Mouse (Mus musculus) thymus, postnatal 36 days (tissue): Measurements from ENCODE around the gene Dapk3.

Source experiments
- DNase-seq, 2 experiments: peaks; one replicate each; pipeline ENCODE4 v3.0.0; 2022; ENCODE audit warnings: mixed read lengths in 2 of 2

The Dapk3 gene

DNA sequence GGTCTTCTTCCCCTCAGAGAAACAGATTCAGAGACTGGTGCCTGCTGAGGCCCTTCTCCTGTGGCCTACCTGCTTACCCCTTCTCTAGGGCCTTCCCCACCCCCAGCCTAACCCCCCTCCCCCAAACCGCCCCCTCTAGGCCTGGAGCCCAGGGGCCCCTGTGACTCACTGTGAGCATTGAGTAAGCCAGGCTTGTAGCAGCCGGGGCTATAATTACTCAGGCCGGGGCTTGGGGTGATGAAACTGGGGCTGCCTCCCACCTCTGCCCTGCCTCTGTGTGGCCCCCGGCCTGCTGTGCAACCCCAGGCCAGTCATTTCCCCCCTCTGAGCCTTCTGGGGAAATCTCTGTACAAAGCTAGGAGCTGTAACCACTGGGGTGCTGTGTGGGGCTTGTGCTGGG, 36.5 kb upstream of the Dapk3 start:
- DNase-seq: no peak

DNA sequence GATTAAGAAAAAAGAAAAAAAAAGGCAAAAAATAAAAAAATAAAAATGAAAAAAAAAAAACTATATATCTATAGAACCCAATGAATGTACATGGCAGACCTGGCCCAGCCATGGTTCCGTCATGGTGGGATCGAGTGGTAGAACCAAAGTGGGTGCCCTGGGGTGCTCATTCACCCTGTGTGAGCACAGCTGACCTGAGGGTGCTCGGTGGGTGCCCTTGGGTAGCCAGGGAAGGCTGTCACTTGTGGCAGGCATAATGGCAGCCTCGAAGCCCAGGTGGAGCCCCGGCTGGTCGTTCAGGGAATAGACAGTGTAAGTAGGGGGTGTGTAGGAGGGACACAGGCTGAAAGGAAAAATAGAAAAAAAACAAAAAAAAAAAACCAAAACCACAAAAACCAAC, 31.5 kb upstream of the Dapk3 start:
- no peak for DNase-seq

DNA sequence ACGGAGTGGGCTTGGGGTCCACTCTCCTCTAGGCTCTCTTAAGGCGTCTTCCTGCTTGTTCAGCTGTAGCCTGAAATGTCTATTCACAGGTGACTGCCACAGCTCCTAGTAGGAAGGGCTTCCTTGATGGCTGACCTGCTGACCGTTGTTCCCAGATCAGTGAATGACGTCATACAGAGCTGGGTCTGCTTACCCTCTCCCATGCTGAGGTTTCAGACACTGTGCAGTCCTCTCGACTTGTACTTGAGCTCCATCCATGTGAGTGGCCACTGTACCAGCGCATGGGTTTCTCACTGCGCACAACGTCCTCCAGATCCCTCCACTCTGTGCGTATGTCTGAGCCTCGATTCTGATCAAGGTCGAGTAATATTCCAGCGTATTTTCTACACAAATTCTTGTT, 30.2 kb upstream of the Dapk3 start:
- no peak for DNase-seq

DNA sequence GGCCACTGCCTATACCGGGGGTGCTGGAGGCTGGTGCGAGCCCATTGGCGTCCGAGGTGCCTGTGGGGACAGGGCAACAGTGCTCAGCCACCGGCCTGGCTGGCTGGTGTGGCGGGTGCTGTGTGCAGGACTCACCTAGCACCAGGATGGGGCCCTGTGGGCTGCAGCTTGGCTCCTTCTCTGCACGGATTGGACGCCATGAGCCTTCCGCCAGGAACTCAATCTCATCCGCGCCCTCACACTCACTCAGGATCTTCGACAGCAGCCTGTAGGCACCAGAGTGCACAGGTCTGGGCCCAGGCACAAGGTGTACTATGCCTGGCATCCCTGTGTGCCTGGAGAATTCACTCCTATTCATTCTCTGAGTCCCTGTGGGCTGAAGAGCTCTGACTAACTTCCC, 28.5 kb upstream of the Dapk3 start:
- no peak for DNase-seq

DNA sequence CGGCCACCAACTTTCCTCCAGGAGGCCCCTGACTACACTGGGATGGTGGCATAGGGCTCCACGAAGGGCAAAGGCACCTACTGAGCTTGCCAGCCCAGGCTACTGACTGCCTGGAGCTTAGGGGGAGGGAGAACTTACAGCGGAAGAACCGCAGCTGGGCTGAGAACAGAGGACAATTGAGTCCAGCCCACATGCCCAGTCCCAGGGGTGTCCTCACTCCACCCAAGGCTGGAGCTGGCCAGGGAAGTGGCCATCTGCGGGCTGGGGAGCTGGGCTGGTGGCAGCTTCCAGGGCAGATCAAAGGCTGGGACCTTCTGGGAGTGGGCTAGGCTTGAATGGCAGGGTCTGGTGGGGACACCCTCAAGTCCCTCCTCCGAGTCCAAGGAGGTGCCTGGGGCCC, 28.1 kb upstream of the Dapk3 start:
- no peak for DNase-seq

DNA sequence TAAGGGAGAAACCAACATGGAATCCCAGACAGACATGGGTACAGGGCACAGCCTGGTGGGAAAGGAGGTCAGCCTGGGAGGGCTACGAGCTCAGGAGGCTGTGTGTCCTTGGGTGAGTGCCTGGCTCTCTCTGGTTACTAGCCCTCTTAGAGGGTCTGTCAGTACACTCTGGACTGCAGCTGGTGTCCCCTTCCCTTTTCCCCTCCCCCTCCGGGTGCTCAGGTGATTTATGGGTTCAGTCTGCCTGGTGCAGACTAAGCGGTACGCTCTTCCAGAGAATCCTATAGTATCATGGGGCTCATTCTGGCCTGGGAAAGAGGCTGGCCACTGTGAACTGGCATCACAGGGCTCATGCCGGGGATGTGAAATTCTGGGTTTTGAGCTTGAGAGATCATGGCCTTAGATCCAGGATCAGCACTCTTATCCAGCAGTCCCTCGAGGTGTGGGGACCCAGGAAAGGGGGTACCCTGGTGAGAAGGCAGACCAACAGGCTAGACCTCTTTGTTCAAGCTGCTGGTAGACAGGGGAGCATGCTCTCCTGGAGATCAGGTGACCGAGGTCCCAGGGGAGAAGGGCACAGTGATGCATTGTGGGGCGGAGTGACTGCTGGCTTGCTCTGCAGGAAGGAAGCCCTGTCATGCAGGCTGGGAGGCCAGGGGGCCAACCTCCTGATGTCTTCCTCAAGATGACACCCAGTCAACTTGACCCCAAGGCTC, 21.0 kb upstream of the Dapk3 start:
- DNase-seq: no peak

DNA sequence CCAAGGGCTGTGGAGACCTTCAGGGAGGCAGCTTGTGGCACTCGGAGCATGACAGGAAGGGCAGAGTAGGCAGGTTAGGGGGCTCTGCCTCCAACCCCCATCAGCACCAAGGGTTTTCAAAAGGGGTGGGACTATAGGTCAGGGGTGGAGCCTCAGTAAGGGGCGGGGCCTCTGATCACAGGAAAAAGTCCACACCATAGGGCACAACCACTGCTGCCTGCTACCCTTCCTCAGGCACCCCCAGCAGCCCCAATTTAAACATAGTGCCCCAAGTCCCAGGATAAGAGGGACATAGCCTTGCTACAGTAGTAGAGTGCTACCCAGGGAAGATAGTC, 20.5 kb upstream of the Dapk3 start:
- DNase-seq: no peak

DNA sequence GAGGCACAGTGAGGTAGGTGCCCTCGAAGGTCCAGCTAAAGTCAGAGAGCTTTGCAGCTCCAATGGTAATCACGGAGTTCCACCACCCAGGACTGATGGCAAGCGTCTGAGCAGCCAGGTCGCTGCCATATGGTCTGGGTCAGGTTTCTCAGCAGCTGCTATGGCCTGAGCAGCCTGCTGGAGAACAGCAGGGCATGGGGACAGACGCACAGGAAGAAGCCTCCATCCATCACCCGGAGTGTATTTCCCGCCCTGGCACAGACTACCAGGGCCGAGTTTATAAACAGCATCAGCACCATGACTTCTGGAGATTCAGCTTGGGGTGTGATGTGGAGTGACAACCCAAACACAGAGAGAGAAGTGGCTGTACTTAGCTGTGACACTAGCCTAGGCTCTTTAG, 17.7 kb upstream of the Dapk3 start:
- DNase-seq: no peak

DNA sequence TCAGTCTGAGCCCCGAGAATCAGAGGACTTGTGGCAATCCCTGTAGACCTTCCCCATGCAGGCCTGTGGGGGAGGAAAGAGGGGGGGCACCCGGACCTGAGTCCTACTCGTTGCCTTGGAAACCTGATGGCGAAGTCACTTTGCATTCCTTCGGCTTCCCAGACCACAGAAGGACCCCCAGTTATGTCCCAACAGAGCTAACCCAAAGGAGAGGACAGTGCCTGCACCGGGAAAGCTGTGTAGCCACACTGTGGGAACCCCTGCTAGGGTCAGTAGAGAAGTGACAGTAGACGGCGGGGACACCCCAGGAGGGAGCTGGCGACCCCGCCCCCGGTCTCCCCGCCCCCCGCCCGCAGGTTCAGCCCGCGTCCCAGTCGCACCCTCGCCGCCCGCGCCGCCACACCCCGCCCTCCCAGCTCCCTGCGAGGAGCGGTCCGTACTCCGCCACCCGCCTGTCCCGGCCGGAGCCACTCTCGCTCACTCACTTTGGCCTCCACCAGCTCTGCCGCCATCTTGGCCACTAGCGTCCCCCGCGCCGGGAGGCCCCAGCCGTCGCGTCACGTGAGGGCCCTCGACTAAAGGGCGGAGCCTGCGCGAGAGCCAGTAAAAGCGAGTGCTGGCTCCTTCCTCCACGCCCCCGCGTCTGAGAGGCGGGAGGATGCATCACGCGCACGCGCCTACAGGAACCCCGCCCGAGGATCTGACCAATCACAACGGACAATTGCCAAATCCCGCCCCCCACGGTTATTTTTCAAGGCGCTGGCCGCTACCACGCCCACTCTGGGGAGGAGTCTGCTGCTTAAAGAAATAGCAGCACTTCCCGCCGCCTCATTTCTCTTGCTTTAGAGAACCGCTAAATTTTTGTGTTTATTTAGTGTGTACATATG, 15.4 kb upstream of the Dapk3 start, which contains the start of gene Pias4:
Gene Pias4, minus strand, starts transcription at position 724 of the 887 bp plus-strand sequence.
- DNase-seq: peak; percentile 100

DNA sequence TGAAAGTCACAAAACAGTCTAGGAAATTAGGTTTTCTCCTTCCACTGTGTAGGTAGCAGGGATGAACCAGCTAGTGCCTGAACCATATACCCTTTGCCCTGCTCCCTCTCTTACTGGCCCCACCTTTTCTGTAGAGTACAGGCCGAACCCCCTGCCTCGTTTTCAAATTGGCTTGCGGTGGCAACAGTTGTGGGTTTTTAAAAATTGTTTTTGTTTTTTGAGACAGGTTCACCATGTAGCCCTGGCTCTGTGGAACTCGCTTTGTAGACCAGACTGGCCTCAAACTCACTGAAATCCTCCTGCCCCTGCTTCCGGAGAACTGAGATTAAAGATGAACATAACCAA, 14.7 kb upstream of the Dapk3 start:
- no peak for DNase-seq

DNA sequence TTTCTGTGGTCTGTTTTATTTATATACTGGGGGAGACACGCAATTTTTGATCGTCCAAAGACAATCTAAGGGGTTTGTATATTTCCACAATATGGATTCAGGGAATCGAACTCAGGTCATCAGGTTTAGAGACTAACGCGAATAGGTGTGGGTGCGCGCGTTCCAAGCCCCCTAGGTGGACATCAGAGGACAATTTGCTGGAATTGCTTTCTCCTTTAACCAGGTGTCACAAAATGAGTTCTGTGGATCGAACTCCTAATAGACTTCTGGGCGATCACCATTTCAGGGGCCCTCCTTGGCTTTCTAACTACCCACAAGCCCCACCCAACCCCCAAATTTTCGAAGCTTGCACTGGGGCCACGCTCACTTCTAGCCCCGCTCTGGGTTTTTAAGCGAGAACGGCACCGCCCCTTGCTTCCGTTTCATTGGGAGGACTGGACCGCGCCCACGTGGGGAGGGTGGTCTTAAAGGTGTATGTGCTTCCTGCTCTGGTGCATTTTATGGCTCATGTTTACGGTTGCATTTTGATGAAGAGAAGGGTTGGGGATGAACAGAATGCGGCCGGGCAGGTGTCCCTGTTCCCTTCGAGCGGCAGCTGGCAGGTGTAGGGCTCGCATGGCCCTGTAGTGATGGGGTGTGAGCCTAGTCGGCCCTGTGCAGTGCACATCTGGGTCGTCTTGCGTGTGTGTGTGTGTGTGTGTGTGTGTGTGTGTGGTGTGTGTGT, 14.1 kb upstream of the Dapk3 start:
- DNase-seq: peak; percentile 88 to 93

DNA sequence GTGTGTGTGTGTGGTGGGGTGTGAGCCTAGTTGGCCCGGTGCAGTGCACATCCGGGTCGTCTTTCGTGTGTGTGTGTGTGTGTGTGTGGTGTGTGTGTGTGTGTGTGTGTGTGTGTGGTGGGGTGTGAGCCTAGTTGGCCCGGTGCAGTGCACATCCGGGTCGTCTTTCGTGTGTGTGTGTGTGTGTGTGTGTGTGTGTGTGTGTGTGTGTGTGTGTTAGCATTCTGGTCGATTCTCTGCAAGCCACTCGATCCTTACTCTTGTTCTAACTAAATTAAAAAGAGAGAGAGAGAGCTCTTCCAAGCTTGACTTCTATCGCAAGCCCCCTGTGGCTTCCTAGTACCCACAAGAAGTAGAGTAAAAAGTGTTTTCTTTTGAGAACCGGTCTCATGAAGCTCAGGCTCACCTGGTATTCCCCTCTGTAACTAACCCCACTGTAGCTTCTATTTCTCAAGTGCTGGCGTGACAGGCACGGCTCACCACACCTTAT, 13.3 kb upstream of the Dapk3 start:
- DNase-seq: peak; percentile 57 to 61

DNA sequence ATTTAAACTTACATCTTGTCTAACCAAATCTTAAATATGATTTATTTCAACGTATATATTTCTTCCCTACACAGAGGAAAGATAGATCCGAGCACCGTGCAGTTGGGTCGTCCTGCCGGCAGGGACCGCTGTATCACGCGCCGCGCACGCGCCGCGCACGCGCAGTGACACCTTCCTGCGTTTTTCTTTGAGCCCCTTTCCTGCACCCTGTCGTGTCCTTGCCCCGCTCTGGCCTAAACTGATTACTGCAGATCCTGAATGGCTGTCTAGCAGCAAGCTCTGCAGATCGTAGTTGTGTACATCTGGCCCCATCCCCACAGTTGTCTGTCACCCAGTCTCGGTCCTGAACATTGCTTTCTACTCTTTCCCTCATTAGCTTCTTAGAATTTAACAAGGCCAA, 9.7 kb upstream of the Dapk3 start:
- peak; percentile 85 to 86 for DNase-seq

DNA sequence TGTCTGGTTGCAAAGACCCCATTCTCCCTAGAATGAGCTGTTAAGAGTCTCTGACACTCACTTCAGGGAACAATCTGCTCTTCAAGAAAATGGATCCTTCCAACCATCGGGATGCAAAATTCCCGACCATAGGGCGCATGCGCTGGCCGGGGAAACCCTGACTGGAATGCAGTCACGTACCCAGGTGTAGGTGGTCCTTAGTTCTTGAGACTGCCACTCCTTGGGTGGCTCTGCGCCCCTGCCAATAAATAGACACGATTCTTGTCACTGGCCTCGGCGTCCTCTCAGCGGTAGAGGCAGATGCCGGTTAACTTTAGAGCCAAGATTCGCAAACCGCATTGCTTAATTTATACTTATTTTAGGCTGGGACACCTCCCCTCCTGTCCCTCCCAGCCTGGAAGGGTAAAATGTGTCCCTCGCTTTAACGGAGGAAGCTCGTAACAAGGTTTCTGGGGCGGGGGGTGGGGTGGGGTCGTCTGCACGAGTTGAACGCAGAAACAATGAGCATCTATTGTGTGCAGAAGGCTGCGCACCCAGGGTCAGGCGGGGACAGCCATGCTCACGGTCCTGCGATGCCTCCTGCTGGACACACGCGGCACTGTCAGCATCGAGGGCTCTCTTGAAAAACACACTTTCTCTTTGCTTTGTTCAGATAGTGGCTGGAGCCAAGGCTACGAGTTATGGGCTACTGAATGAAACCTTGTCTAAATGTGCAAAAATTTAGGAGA, 8.0 kb upstream of the Dapk3 start:
- peak; percentile 91 to 94 for DNase-seq

DNA sequence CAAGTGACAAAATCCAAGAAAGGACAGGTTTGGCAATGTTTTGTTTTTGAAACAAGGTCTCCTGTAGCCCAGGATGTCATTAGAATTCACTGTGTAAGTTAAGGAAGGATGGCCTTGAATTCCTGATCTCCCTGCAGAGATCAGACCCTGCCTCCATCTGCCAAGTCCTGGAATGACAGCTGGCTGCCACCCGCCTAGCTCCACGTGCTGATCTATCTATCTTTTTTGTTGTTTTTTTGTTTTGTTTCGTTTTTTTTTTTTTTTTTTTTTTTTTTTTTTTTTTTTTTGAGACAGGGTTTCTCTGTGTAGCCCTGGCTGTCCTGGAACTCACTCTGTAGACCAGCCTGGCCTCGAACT, 7.5 kb upstream of the Dapk3 start:
- peak in 1 of 2 experiments; percentile 30 for DNase-seq

DNA sequence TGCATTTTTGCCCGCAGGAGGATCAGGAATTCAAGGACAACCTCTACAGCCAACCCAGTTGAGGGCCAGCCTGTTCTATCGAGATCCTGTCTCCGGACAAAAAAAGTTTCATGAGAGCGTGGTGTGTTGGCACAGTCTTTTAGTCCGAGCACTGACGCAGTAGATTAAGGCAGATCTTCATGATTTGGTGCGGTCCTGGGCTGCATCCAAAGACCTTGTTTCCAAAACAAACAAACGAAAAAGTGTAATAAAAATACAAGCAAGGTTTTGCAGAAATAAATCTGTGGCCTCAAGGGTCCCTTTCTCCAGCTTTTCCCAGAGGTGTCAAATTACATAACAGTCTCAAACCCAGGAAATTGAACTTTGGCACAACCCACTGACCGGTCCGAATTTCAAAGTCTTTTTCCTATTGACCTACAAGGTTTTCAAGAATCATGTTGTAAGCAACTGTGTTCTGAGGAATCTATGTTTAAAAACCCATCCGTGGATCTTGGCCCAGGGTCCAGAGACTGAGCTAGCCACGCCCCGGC, 6.8 kb upstream of the Dapk3 start:
- DNase-seq: peak in 1 of 2 experiments; percentile 23

DNA sequence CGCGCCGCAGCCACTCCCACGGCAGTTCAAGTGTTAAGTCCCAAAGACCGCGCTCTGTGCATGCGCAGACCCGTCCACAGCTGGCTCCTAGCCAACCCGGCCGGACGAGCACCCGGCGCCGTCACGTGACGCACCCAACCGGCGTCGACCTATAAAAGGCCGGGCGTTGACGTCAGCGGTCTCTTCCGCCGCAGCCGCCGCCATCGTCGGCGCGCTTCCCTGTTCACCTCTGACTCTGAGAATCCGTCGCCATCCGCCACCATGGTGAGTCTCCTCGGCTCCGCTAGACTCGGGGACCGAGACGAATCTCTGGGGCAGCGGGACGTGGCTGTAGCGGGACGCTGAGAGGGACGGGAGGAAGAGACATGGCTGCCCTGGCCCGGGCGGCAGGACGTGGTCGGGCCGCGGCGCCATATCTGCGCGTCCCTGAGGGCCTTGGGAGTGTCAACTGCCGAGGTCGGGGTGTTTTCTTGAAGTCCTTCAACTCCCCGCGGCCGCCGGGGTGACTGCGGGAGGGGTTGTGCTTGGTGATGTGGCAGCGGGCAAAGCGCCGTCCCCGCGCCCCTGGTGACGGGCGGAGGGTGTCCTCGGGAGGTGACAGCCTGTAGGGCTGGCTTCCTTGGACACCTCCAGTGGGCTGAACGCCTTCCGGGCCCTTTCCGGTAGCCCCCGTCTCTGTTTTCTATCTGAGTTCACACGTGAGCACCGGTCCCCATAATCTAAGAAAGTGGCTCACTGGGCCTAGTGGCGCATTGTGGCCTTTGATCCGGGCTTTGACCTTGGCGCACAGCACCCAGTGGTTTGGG, 6.1 kb upstream of the Dapk3 start, which contains the start of gene Eef2:
Gene Eef2, plus strand, starts transcription at position 166 of the 806 bp plus-strand sequence.
- peak; percentile 97 to 98 for DNase-seq

DNA sequence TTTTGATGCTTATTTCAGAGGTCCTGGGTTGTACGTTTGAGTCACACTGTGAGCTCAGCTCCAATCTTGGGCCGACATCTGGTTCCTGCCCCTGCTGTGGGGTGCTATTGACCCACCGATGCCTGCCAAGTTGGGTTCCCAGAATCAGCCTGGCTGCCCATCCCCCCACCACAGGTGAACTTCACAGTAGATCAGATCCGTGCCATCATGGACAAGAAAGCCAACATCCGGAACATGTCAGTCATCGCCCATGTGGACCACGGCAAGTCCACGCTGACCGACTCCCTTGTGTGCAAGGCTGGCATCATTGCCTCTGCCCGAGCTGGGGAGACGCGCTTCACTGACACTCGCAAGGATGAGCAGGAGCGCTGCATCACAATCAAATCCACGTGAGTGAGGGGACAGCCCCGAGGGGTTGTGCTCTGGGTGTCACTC, 5.3 kb upstream of the Dapk3 start:
- DNase-seq: peak in 1 of 2 experiments; percentile 61

DNA sequence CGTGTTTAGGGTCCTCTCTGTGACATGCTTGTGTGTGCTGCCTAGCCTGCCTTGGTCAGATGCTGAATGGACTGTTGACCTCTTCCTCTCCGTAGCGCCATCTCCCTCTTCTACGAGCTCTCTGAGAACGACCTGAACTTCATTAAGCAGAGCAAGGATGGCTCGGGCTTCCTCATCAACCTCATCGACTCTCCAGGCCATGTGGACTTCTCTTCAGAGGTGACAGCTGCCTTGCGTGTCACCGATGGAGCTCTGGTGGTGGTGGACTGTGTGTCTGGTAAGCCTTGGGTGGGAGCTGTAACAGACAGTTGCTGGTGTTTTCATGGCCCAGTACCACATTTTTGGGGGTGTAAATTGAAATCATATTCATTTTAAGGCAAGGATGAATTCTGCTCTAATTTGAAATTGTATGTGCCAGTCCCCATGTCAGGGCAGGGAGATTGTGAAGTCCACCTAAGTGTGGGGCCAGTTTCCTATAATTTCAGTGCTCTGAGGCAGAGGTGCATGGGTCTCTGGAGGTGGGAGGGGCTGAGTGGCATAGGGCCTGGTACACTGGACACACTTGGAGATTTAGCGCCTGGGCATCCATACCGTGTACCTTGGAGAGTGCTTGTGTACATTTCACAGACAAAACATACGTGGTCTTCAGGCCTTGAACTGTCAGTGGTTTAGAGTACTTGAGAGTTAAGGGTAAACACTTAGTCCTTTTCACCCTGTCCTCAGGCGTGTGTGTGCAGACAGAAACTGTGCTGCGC, 4.7 kb upstream of the Dapk3 start:
- no peak for DNase-seq

DNA sequence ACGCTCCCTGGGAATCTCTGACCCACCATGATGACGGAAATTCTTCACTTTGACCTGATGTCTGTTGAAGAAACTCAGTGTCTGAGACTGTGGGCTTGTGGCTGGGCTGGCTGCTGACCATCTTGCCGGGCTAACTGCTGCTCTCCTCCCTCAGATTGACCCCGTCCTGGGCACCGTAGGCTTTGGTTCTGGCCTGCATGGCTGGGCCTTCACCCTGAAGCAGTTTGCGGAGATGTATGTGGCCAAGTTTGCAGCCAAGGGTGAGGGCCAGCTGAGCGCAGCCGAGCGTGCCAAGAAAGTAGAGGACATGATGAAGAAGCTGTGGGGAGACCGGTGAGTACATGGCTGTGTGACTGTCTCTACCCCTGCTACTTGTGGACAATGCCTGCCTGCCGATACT, 3.9 kb upstream of the Dapk3 start:
- DNase-seq: no peak
